Mouse (Mus musculus) megakaryocyte, embryonic 14.5 days (primary cell): ENCODE data around the gene Tbce. TPM values are rescaled to one million over a fixed set of nuclear protein-coding genes. Genes with fewer than 3 reads are reported as not detected.

Experiments
- H3K27me3 ChIP-seq: replicated peaks from 2 replicates; pipeline ENCODE3; 2012; ENCODE audit warnings: inconsistent platforms
- H3K36me3 ChIP-seq: replicated peaks from 2 replicates; pipeline ENCODE3; 2012; ENCODE audit warnings: low read length, inconsistent platforms, mixed read lengths
- H3K4me1 ChIP-seq: 2 replicates; pipeline ENCODE4 v1.6.1; 2012; ENCODE audit warnings: inconsistent platforms
- H3K4me3 ChIP-seq: replicated peaks from 2 replicates; pipeline ENCODE3; 2012; ENCODE audit warnings: moderate library complexity, mild to moderate bottlenecking, inconsistent platforms
- H3K9me3 ChIP-seq: 2 replicates; pipeline ENCODE4 v1.6.1; 2012; ENCODE audit warnings: inconsistent platforms
- FLI1 ChIP-seq: IDR thresholded peaks from 2 replicates; pipeline ENCODE4 v1.6.1; 2012; ENCODE audit warnings: low read length, inconsistent platforms, mixed read lengths
- GATA1 ChIP-seq: IDR thresholded peaks from 3 replicates; pipeline ENCODE4 v1.6.1; 2012; ENCODE audit warnings: mixed read lengths, low read length, inconsistent platforms, borderline replicate concordance
- polyA plus RNA-seq: library from polyadenylated mRNA; stranded (reverse); fragments of >175 nt; gene quantifications from 2 replicates; pipeline ENCODE4 v1.2.3, GENCODE M21; 2012; ENCODE audit warnings: low replicate concordance; ENCODE audit not compliant: insufficient read depth

Tbce gene
- polyA plus RNA-seq, 1 experiment, result 1.3 TPM

GRCm38 (mm10) chr13:14063013-14063941 lies 23.8 kb upstream of the Tbce start, which contains the start of the genes Arid4b and Ggps1:
Gene Arid4b (plus strand): TSS chr13:14063232.
Gene Ggps1 (minus strand): TSS chr13:14063488.
- Histone ChIP-seq H3K4me1 (peaks cover 39% of the 10 kb centered on the region), H3K27me3 (no peaks in the 10 kb centered on the region), H3K9me3 (no peaks in the 10 kb centered on the region), H3K36me3 (peaks cover 50% of the 10 kb centered on the region), H3K4me3 (peak within 1 kb of the TSS; percentile 98)
- no peak for TF ChIP-seq GATA1
- TF ChIP-seq FLI1, result no peak

GRCm38 (mm10) chr13:14062209-14063012 lies 23.0 kb upstream of the Tbce start:
- Histone ChIP-seq H3K36me3 (peaks cover 49% of the 10 kb centered on the region), H3K4me1 (peaks cover 32% of the 10 kb centered on the region), H3K9me3 (no peaks in the 10 kb centered on the region), H3K4me3 (peak overlapping the region; percentile 98), H3K27me3 (no peaks in the 10 kb centered on the region)
- TF ChIP-seq FLI1 (no peak), GATA1 (no peak)

- no peak for TF ChIP-seq GATA1
- TF ChIP-seq FLI1, result no peak
- Histone ChIP-seq H3K4me3 (no peak overlapping the region), H3K36me3 (peaks cover 59% of the 10 kb centered on the region), H3K27me3 (no peaks in the 10 kb centered on the region), H3K9me3 (no peaks in the 10 kb centered on the region), H3K4me1 (peaks cover 25% of the 10 kb centered on the region)
Observed at GRCm38 (mm10) chr13:14059582-14059981, 20.1 kb upstream of the Tbce start.

GRCm38 (mm10) chr13:14056801-14057200 lies 17.4 kb upstream of the Tbce start:
- Histone ChIP-seq H3K27me3 (no peaks in the 10 kb centered on the region), H3K4me3 (no peak overlapping the region), H3K9me3 (no peaks in the 10 kb centered on the region), H3K36me3 (peaks cover 84% of the 10 kb centered on the region), H3K4me1 (peaks cover 25% of the 10 kb centered on the region)
- TF ChIP-seq FLI1 (no peak), GATA1 (no peak)

GRCm38 (mm10) chr13:14049878-14050277 lies 10.4 kb upstream of the Tbce start:
- peaks cover 86% of the 10 kb centered on the region for H3K36me3 ChIP-seq
- no peaks in the 10 kb centered on the region for H3K27me3 ChIP-seq
- peaks cover 32% of the 10 kb centered on the region for H3K4me1 ChIP-seq
- TF ChIP-seq FLI1, result no peak
- no peak for TF ChIP-seq GATA1
- peak overlapping the region; percentile 26 for H3K4me3 ChIP-seq
- H3K9me3 ChIP-seq, result no peaks in the 10 kb centered on the region

GRCm38 (mm10) chr13:14044521-14044920 lies 5.1 kb upstream of the Tbce start:
- Histone ChIP-seq H3K27me3 (no peaks in the 10 kb centered on the region), H3K4me3 (no peak overlapping the region), H3K36me3 (peaks cover 35% of the 10 kb centered on the region), H3K9me3 (no peaks in the 10 kb centered on the region), H3K4me1 (peaks cover 45% of the 10 kb centered on the region)
- TF ChIP-seq FLI1 (no peak), GATA1 (no peak)

GRCm38 (mm10) chr13:14043851-14044250 lies 4.4 kb upstream of the Tbce start:
- peaks cover 29% of the 10 kb centered on the region for H3K36me3 ChIP-seq
- no peak for TF ChIP-seq FLI1
- H3K4me1 ChIP-seq, result peaks cover 39% of the 10 kb centered on the region
- H3K9me3 ChIP-seq, result no peaks in the 10 kb centered on the region
- no peaks in the 10 kb centered on the region for H3K27me3 ChIP-seq
- H3K4me3 ChIP-seq, result no peak overlapping the region

- Histone ChIP-seq H3K36me3 (no peaks in the 10 kb centered on the region), H3K4me3 (peak overlapping the region; percentile 98), H3K4me1 (peaks cover 61% of the 10 kb centered on the region), H3K27me3 (no peaks in the 10 kb centered on the region), H3K9me3 (no peaks in the 10 kb centered on the region)
- TF ChIP-seq FLI1 (no peak), GATA1 (no peak)
Observed at GRCm38 (mm10) chr13:14040186-14040585, 748 bp upstream of the Tbce start.

GRCm38 (mm10) chr13:14038911-14039291 lies 537 bp downstream of the Tbce start:
- no peaks in the 10 kb centered on the region for H3K27me3 ChIP-seq
- no peak for TF ChIP-seq FLI1
- TF ChIP-seq GATA1, result no peak
- H3K36me3 ChIP-seq, result no peaks in the 10 kb centered on the region
- H3K9me3 ChIP-seq, result no peaks in the 10 kb centered on the region
- H3K4me1 ChIP-seq, result peaks cover 67% of the 10 kb centered on the region
- H3K4me3 ChIP-seq, result peak overlapping the region; percentile 98
